Mouse (Mus musculus): ENCODE results near the gene Manbal. TPM values are rescaled to one million over a fixed set of nuclear protein-coding genes. Genes with fewer than 3 reads are reported as not detected.

Gene Manbal
- total RNA-seq (2021), result 10 to 100 TPM; 34.8 to 35.7 TPM
- long read RNA-seq, experiment 1, transcript Manbal-201 (3 exons, 1,107 nt), result major isoform, 57 of 89 reads
- long read RNA-seq, experiment 1, partial matches to known transcripts, result 27 of 89 reads
- long read RNA-seq, experiment 1, other reads (novel, unspliced or antisense), result 5 of 89 reads
- long read RNA-seq, experiment 2, transcript Manbal-201 (3 exons, 1,107 nt), result major isoform, 25 of 36 reads
- long read RNA-seq, experiment 2, partial matches to known transcripts, result 10 of 36 reads
- long read RNA-seq, experiment 2, other reads (novel, unspliced or antisense), result 1 of 36 reads

DNA sequence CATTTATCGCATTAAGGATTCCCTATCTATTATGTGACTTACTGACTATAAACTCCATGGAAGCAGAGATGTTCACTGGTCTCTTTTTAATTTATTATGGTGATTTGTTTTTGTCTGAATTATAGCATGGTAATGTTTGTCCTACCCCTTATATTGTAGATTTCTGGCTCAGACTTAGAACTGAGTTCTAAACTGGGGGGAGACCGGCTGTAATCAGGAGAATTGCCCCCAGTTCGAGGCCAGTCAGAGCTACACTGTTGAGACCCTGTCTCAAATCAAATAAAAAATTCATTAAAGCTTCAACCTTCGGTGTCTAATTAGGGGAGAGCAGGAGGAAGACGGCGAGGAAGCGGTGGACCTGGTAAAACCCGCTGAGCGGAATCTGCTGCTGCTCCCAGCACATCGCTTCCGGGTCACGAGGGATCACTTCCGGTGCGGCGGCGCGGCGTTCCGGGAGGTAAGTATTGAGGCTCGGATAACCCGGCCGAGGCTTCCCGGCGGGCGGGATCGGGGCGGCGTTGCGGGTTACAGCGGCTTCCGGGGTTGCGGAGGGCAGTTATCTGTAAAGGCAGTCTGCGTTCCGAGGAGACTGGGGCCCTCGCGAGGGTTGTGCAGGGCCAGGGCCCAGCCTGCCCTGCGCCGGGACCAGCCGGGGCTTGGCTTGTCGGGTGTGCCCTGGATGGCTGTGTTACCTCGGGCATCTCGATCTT lies at the start of gene Manbal:
Manbal (plus strand) TSS at position 411 of the 710 bp plus-strand sequence.
- DNase-seq, result peak; percentile 99

DNA sequence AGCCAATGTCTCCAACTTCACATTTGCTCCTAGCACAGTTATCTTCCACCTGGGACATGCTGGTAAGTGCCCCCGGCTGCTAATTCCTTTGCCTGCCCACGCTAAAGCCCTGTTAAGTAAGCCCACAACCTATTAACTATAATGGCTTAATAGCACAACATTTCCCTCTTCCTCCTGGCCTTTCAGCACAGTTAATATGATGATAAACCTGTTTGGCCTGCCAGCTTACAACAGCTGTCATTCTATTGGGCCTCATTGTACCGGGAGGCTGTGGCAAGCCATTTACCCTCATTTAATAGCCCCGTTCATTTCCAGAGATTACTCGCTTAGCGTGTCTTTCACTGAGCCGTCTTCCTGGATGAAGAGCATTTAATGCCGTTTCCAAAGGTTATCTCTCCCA lies 47.3 kb upstream of the Manbal start:
- no peak for DNase-seq

DNA sequence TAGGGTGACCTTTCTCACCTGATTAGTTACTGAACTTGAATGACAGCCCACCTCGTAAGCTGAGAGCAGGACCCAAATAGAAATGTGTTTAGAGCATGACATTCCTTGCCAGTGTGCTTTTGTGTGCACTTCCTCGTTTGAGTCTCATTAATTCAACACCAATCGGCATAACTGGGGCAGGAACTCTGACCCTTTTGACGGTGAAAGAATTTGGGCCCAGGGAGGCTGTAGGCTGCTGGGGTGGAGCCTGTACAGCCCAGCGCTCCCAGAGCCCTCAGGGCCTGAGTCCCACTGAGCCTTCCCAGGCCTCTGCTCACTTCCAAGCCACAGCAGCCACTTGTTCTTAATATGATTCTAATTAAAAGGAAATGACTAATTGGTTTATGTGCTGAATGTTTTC lies 46.5 kb upstream of the Manbal start:
- DNase-seq, result no peak

DNA sequence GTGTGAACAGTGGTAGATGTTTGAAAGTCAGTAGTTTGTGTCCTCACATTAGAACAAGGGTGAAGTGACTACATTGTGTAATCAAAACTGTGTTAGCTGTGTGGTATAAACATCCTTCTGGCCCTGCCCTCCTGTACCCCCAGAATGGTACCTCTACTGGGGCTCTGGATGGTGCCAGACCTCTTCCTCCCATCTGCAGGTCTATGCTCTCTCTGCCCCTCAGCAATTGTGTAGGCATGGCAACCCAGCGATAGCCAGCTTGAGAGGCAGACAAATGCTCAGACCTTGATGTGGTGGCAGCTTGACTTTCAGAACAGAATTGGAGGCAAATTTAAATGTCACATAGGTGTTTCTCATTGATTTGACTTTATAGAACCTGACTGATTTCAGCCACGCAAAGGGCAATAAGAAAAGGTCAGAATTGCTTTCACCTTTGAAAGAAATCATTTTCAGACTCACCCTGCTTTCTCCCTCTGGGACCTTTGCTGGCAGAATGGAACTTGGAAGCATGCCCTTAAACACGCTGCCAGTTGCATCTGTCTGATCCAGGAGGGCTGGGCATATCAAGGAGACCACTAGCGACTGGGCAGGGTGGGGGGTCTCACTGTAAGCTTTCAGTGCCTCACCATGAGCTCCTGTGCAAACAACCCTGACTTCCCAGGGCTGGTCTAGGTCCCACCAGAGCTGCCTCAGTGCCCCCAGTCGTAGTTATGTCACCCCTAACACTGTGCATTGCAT lies 45.2 kb upstream of the Manbal start:
- DNase-seq, result peak; percentile 62

DNA sequence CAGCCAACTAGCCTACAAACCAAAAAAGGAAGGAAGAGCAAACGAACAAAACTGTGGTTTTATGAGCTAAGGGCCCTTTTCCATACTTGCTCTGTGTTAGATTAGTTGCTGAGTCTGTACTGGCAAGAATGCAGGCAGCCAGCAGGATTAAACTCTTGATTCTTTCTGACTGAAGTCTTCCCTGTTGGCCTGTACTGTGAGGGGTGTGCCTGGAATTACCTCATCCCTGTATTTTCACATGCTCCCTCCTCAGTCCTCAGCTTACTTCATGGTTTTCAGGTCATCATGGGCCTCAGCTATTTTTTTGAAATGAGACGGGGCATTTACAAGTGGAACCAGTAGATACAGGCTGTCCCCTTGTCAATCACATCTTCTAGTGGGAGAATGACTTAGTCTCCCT lies 42.2 kb upstream of the Manbal start:
- no peak for DNase-seq

DNA sequence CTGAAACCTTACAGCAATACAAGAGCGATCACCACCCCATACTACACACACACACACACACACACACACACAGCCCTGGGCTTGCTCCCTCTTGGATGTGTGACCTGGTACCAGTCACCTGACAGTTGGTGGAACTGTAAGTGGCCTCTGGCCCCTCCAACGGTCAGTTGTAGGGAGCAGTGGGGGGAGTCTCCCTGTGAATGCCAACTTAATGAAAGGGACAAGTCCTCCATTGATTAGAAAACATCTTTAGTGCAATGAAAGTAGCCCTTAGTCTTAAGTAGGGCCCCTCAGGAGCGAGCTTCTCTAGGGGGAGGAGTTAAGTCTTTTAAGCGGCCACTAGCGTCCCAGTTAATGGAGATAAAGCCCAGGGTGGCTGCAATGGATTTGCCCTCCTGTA lies 39.3 kb upstream of the Manbal start:
- no peak for DNase-seq

DNA sequence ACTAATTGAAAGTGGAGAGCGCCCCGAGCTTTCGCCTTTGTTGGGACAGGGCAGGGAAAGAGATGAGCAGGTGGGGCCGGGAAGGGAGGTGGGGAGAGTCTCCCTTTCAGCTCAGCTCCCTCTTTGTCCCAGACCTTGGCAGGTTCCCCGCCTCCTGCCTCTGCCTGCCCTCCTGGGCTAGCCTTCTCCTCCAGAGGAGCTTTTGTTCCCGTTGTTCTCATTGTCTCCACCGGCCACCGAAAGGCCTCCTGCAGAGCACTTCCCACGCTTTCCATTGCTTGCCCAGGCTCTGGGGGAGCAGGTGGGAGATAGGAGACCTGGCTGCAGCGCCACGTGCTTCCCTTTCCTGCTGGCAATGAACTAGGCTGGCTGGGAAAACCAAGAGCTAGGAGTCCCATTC lies 38.8 kb upstream of the Manbal start:
- no peak for DNase-seq

DNA sequence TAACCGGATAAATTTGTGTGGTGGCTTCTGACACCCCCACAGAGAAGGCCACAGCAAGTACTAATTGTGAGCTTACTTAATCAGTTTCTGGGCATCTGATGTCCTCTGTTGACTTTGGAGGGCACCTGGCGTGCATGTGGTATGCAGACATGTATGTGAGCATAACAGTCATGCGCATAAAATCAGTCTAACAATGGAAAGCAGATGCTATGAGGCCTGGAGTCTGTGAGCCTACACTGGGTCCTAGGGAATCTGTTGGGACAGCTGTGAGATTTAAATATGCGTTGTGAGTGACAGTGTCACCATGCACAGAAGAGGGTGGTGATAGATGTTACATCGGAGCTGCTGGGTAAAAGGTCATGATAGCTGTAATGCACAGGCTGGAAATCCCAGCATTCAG lies 35.3 kb upstream of the Manbal start:
- no peak for DNase-seq

DNA sequence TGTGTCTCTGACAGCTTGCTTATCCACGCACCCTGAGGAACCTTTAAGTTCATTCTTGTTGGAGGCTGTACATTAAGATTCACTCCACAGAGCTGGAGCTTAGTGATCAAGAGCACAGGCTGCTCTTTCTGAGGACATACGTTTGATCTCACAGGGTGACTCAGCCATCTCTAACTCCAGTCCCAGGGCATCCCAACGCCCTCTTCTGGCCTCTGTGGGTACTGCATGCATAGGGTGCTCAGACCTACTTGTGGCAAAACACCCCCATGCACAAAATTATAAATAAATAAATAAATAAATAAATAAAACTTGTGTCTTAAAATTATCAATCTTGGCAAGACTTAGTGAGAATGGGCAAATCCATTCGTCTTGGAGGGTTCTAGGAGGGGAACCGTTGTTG lies 28.7 kb upstream of the Manbal start:
- peak; percentile 84 for DNase-seq

DNA sequence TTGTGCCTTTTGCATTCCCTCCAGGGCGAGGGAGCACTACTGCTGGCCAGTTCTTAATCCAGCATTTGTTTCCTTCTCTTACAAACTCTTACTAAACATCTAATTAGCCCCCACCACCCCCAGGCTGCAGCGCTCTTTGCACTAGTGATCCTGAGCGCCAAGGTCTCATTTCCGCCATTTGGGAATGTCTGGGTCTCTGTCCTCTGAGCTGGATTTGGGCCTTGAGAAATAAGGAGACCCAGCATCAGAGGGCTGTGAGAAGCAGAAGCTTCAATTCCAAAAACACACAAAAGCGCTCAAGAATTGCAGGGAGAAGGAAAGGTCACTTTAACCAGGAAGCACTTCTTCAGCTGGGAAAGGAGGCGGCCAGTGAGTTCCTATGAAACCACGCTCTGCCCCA lies 27.9 kb upstream of the Manbal start:
- DNase-seq, result no peak

DNA sequence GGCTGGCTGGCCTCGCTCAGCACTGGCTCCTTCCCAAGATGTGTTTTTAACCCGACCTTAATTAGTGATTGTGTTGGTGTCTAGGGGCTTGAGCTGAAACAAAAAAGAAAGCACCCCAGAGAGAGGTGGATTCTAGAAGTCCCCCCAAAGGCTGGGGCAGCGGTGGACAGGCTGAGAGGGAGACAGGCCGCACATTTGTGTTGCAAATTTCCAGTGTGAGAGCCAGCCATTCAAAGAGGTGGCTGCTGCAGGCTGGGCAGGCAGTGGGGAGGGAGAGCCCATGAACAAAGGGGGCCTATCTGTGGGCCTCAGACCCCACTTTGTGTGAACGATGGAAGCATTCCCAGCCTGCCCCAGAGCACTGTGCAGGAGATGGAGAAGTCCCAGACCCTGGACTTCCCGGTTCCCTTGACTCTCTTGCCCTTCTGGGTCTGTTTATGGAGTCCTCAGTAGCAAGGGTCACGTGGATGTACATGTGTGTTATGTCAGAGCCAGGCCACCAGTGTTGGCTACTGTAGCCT lies 27.1 kb upstream of the Manbal start:
- DNase-seq, result no peak

DNA sequence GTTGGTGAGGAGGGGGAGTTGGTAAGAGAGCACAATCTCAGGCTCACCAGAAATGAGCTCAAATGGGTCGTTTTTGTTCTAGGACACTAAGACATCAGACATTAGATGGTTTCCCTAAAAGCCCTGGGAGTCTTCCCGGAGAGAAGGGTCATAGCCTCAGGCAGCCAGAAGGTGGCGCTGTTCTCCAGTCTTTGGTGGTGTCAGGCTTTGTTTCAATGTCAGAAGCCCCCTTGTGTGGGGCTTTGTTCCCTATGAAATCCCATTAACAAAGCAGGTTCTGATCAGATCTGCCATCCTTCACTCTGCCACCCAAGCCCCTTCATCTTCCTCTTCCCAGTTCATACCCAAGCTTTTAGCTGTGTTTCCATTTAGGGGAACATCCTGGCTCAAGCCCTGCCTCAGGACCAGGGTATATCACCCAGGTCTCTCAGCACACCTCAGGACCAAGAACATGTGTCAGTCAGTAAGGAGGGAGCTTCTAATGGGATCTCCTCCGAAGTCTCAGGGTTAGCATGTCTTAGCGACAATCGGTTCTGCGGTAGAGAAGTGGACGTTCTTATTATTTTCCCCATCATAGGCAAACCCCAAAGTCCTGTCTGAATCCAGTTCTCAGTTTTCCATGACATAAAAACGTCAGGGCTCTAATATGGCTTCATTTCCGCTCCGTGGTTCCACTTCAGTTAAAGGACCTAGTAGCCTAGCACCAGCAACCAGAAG lies 25.7 kb upstream of the Manbal start:
- peak; percentile 81 for DNase-seq

DNA sequence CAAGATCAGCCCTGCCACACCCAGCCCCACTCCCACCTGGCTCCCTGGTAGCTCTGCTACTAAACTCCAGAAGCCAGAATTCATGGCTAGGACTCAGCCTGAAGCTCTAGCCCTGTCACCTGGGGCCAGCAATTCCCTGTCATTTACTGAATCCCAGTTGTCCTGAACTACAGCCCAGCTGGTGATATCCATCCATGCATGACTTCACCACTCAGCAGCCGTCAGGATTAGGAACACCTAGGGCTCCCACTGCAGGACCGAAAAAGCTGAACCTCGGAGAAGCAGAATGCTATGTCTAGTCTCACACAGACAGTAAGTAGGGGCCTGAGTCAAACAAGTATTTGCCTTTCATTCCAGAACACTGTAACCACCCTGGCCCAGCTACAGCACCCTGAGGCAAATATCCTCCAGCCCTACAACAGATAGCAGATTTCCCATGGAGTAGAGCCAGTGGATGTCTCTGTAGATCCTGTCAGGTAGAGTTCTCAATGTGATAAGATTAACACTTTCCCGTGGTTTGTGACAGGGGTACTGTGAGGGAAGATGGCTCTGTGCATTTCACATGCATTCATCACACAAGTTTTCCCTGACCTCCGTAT lies 25.0 kb upstream of the Manbal start:
- DNase-seq, result no peak

DNA sequence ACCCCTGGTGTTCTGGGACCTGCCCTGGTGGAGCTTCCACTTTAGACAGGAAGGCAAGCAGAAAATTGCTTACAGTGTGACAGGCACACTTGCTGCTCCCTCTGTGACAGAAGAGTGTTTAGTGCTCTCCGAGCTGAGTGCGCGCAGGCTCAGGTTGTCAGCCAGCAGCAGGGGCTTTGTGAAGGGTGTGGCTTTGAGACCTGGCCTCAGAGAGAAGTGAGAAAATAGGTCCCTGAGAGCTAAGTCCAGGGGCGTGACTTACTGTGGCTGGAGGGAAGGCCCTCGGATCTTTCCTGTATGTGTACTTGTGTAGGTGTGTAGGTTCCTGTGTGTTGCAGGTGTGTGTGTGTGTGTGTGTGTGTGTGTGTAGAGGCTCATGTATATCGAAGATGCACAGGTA lies 24.1 kb upstream of the Manbal start:
- DNase-seq, result no peak

DNA sequence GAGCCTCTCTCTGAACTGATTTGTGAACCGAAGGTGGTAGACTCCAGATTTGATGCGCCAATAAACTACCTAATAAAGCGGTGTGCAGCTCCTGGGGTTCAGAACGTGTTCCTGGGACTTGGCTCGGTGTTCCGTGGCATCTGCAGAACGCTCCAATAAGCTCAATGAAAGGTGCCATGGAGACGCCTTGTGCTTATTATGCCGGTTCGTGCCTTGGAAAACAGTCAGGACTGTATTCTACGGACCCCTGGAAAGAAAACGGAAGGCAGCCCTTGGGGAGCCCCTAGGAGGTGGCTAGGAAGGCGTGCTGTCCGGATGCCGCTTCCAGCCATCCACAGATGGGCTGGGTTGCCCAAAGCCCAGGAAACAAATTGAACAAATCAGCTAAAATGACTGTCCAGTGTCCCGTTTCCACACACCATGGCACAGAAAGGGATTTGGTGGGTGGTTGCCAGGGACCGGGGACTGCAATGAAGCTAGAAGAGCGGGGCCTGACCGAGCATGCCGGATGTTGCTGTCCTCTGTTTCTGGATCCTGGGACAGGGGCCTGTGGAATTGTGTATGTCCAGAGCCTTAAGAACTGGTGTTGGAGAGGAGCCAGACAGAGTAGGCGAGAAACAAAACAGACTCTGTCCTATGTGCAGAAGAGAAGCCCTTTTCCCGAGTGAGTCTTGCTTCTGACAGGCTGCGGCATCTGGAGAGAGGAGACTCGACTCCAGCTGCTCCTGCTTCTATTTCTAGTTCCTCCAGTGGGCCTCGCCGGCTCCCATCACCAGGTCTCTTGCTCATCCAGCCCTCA lies 19.8 kb upstream of the Manbal start, which contains the start of gene Ghrh:
Ghrh (minus strand) TSS at position 146 of the 799 bp plus-strand sequence.
- no peak for DNase-seq

DNA sequence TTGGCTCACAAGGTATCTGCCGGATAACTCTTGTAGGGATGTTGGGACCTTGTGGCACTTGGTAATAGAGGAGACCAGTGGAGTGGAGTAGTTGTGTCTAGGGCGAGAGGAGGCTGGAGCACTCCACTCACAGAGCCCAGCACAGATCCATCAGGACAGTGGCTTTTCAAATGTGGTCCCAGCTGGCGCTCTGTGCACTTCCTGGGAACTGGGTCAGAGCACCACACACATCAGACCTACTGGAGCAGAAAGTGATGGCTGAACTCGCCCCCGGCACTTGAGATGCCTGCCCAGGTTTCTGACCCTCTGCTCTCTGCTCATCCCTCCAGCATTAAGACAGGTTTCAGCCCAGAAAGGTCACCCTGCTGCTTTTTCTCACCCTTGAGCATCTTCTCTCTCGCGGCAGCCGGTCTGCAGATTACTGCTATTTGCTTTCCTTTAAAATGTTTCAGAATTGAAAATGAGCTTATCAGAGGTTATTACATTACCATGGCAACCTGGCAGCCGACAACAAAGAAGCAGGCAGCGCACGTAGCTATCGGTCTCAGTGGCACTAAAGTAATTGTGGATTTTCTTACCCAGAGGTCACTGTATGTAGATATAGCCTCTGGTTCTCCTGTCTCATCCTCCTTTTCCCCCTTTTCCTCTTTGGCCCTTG lies 18.1 kb upstream of the Manbal start:
- DNase-seq, result no peak

DNA sequence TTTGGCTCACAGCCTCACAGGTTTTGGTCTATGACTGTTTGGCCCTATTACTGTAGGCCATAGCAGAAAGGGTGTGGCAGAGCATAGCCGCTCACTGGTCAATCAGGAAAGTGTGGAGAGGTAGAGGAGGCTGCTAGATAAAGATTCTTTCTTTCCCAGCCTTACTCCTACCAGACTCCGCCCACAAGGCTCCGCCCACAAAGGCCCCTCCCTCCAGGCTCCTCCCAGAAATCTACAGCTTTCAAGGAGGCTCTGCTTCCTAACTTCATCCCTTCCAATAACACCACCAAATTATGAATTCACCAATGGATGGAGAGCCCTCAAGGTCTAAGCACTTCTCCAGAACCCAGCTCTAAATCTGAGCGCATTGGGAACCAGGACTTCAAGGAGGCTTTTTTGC lies 14.2 kb upstream of the Manbal start:
- no peak for DNase-seq

DNA sequence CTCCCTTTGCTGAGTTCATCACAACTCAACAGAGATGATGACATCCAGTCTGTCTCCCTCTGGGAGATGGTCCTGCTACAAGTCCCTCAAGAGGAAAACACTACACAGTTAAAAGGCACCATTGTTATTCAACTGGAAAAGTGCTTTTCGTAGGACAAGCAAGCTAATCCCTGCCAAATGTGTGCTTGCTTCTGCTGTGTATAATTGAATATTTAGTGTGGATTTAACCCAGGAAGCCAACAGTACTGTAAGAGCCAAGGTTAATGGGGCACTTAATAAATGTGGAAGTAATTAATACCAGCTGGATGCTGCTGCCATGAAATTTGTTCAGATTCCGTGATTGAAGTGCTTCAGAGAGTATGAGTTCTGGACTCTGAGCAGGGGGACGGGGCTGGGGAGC lies 13.3 kb upstream of the Manbal start:
- no peak for DNase-seq

DNA sequence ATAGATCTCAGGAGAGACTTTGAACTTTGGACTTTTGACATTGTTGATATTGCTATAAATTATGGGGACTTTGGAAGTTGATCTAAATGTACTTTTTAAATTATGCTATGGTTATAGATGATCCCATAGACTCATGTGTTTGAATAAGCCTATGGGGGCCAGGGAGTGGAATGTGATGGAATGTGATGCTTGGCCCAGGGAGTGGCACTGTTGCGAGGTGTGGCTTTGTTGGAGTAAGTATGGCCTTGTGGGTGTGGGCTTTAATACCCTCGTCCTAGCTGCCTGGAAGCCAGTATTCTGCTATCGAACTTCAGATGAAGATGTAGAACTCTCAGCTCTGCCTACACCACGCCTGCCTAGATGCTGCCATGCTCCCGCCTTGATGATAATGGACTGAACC lies 7.4 kb upstream of the Manbal start:
- DNase-seq, result no peak

DNA sequence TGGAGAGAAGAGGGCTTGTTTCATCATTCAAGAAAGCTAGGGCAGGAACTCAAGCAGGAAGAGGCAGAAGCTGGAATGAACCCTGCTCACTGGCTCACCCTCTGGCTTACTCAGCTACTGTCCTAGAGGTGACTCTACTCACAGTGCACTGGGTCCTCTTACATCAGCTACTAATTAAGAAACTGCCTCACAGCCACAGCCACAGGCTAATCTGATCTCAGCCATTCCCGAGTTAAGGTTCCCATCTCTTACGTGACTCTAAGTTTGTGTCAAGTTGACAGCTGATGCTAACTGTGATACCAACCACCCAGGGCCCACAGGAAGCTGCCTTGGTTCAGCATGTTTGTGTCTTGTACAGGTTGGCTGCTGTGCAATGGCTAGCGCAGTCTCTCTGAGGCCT lies 4.4 kb upstream of the Manbal start:
- DNase-seq, result no peak

DNA sequence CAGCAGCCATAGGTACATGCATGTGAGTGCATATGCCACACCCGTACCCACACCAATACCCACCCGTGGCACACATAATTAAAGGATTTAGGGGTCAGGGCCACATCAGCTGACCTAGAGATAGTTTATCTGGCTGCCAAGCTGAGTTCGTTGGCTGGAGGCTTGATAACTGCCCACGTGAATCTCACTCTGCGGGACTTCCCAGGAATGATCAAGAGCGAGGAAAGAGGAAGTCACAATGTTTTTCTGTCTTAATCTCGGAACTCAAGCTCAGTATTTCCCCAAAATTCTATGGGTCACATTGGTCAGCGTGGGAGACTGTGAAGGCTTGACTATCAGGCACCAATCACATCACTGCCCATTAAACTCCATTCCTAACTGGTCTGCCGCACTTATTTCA lies 632 bp upstream of the Manbal start:
- DNase-seq, result no peak

Data from adrenal gland, postnatal 10 days (tissue).